Mouse (Mus musculus): ENCODE data around the gene Clec18a.
"Not testable (repeated sequence)": the region's sequence is repeated elsewhere in the genome, so short reads cannot be mapped to it uniquely, and the experiment has no call there.

Clec18a gene

DNA sequence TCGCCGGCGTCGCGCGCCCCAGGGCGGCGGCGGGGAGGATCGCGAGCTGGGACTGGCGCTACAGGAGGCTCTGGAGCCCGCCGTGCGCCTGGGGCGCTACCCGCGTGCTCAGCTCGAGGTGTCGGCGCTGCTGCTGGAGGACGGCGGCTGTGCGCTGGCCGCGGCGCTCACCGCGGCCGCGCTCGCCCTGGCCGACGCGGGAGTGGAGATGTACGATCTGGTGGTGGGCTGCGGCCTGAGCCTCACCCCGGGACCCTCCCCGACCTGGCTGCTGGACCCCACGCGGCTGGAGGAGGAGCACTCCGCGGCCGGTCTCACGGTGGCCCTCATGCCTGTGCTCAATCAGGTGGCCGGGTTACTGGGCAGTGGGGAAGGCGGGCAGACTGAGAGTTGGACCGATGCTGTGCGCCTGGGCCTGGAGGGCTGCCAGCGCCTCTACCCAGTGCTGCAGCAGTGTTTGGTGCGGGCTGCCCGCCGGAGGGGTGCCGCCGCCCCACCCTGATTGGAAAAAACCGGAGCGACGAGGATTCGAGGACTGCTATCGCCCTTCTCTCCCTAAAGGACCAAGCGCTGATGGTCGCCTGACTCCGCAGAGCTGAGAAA lies 35.4 kb downstream of the Clec18a start:
- peak; percentile 66 to 88 for DNase-seq (ENCODE audit: inconsistent age in 2 of 2, low spot score in 1 of 2)

DNA sequence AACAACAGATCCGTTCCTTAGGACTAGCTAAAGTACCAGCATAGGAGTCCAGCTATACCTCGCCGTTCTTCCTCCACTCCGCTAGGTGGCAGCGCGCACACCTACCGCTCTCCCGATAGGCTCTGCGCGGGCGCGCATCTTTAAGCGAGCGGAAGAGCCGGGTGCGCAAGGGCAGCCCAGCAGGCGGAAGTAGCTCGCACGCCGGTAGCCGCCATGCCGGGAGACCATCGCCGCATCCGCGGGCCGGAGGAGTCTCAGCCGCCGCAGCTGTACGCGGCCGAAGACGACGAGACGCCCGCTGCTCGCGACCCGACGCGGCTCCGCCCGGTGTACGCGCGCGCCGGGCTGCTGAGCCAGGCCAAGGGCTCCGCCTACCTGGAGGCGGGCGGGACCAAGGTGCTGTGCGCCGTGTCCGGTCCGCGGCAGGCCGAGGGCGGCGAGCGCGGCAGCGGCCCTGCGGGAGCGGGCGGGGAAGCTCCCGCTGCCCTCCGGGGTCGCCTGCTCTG lies 36.0 kb downstream of the Clec18a start, which contains the start of gene Exosc6:
Gene Exosc6 (plus strand): TSS at position 182 of the 506 bp plus-strand sequence.
- peak; percentile 93 to 97 for DNase-seq (ENCODE audit: inconsistent age in 2 of 2, low spot score in 1 of 2)

- DNase-seq (ENCODE audit: inconsistent age in 2 of 2, low spot score in 1 of 2): no peak
Observed at GRCm38 (mm10) chr8:111055661-111056060, 36.6 kb downstream of the Clec18a start.

- DNase-seq (ENCODE audit: inconsistent age in 2 of 2, low spot score in 1 of 2): peak; percentile 37 to 52
Observed at GRCm38 (mm10) chr8:111055031-111055634, 37.1 kb downstream of the Clec18a start.

DNA sequence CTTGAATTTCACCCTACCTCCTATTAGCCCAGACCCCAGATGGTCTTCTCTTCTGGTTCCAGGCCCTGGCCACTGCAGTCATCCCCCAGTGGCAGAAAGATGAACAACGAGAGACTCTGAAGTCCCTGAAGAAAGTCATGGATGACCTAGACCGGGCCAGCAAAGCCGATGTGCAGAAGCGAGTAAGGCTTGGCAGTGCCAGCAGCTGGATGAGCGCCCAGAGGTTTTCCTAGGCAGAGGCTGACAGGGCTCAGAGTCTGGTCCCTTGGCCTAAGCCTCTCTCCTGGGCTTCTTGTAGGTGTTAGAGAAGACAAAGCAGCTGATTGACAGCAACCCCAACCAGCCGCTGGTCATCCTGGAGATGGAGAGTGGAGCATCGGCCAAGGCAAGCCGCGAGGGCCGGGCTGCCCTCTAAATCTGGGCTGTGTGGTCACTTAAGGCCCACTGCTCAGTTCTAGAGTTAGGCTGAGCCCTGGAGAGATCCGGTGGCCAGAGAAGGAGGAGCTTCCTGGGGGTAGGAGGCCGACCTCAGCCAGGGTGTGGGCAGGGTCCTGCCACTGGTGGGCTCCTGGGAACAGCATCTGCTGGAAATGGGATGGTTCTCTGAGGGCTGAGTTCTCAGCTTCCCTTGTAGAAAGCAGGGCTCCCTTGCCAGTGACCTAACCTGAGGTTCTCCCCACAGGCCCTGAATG lies 38.3 kb downstream of the Clec18a start:
- DNase-seq (ENCODE audit: inconsistent age in 2 of 2, low spot score in 1 of 2): no peak

GRCm38 (mm10) chr8:111049106-111049505 lies 43.1 kb downstream of the Clec18a start:
- DNase-seq (ENCODE audit: inconsistent age in 2 of 2, low spot score in 1 of 2): no peak

DNA sequence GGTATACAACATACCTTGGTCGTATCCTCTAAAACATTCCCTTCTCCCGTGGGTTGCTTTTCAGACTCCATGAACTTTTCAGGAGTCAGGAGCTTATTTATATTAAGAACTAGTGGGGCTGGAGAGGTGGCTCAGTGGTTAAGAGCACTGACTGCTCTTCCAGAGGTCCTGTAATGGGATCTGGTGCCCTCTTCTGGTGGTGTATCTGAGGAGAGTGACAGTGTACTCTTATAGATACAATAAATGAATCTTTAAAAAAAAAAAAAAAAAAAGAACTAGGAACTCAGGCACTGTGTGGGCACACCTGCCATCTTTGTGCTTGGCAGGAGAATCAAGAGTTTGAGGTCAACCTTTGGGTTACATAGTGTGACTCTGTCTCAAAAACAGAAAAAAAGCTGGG lies 43.5 kb downstream of the Clec18a start:
- no peak for DNase-seq (ENCODE audit: inconsistent age in 2 of 2, low spot score in 1 of 2)

GRCm38 (mm10) chr8:111044003-111044734 lies 48.1 kb downstream of the Clec18a start:
- peak; percentile 59 to 77 for DNase-seq (ENCODE audit: inconsistent age in 2 of 2, low spot score in 1 of 2)

DNA sequence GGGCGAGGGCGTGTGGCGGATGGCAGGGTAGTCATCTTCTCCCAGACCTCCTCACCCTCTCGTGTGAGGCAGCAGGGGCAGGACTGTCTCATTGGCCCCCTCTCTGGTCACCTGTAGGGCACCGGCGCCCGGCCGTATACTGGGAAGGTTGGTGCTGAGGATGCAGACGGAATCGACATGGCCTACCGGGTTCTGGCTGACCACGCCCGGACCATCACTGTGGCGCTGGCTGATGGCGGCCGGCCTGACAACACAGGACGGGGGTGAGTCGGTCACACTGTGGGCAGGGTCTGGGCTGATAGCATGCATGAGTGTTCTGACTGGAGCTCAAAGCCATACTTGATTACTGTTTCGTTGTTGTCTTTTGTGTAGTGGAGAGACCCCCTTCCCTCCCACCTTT lies 49.7 kb downstream of the Clec18a start:
- no peak for DNase-seq (ENCODE audit: inconsistent age in 2 of 2, low spot score in 1 of 2)

GRCm38 (mm10) chr8:111036591-111036990 lies 55.6 kb downstream of the Clec18a start:
- no peak for DNase-seq (ENCODE audit: inconsistent age in 2 of 2, low spot score in 1 of 2)

GRCm38 (mm10) chr8:111034276-111034675 lies 58.0 kb downstream of the Clec18a start:
- DNase-seq (ENCODE audit: inconsistent age in 2 of 2, low spot score in 1 of 2): peak in 1 of 2 experiments; percentile 41

- peak; percentile 98 to 100 for DNase-seq (ENCODE audit: inconsistent age in 2 of 2, low spot score in 1 of 2)
Observed at GRCm38 (mm10) chr8:111033482-111034215, 58.6 kb downstream of the Clec18a start.

GRCm38 (mm10) chr8:111032916-111033315 lies 59.3 kb downstream of the Clec18a start, which contains the start of gene Aars:
TSS of gene Aars (plus strand) at chr8:111033144.
- peak in 1 of 2 experiments; percentile 40 for DNase-seq (ENCODE audit: inconsistent age in 2 of 2, low spot score in 1 of 2)

DNA sequence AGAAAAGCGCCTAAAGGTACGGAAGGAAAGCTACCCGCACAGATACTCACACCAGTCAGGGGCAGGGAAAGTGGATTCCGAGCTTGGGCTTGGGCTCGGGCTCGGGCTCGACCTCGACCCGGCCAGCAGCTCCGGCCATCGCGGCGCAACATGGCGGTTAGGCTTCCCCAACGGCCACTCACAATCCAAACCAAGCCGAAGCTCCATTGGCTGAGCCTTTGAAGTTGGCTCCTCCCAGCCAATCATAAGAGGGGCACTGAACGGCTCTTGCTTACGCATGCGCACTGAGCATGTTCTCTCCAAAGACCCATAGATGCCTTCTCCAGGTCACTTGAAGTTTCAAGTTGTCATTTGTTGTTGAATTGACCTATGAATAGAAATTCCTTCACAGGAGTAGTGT lies 60.7 kb downstream of the Clec18a start, which contains the start of gene Ddx19b:
Gene Ddx19b (minus strand): TSS at position 180 of the 400 bp plus-strand sequence.
- no peak for DNase-seq (ENCODE audit: inconsistent age in 2 of 2, low spot score in 1 of 2)

DNA sequence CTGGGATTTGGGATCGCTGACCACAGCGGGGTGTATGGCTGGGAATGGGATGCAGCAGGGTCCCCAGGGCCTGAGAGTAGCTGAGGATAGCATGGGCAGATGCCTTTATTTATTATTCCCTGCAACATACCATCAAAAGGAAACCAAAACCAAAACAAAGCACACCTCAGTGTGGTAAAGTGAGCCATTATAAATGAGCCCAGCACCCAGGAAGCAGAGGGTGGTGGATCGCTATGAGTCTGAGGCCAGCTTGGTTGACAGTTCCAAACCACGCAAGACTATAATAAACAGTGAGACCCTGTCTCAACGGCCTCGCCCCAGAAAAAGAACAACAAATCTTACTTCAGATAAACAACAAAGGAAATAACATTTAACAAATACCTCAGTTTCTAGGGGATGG lies 62.2 kb downstream of the Clec18a start:
- DNase-seq (ENCODE audit: inconsistent age in 2 of 2, low spot score in 1 of 2): no peak

DNA sequence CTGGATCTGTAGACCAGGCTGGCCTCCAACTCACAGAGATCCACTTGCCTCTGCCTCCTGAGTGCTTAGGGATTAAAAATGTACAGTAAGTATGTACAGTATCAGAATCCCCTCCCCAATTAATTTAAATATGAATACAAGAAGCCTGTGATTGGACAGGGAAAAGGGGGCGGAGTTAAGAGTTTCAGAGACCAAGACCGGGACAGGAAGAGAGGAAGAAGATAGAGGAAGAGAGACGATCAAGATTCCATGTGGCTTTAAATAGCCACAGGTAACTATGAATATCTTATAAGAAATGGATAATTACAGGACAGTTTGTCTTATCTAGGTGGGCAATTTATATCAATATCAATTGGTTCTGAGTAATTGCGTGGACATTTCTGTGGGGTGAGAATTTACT lies 62.6 kb downstream of the Clec18a start:
- no peak for DNase-seq (ENCODE audit: inconsistent age in 2 of 2, low spot score in 1 of 2)

DNA sequence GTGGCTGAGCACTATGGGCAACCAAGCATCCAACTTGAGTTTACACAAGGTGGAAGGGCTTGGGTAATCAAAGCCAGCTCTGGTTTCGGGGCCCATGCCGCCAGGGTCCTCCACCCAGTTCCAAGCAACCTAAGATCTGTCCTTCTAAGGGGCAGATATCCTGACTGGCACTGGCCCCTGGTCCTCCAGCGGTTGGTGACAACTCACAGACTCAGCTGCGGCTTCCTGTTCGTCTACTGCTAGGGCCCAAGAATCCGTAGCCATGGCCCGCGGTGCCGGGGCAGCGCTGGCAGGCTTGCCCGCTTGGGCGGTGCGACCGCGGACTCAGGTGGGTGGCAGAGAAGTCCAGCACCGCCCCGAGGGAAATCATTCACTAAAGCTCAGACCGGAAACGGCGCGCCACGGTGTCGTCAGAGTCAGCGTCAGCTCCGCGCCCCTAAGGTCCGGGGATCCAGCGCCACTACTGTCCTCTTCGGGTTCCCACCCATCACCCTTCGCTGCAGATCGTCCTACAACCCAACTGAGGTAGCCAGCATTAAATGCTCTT lies 64.8 kb downstream of the Clec18a start:
- peak; percentile 92 to 97 for DNase-seq (ENCODE audit: inconsistent age in 2 of 2, low spot score in 1 of 2)

- DNase-seq (ENCODE audit: inconsistent age in 2 of 2, low spot score in 1 of 2): not testable (repeated sequence)
Observed at GRCm38 (mm10) chr8:111026609-111027008, 65.6 kb downstream of the Clec18a start.

- DNase-seq (ENCODE audit: inconsistent age in 2 of 2, low spot score in 1 of 2): not testable (repeated sequence)
Observed at GRCm38 (mm10) chr8:111010230-111010991, 81.8 kb downstream of the Clec18a start.
